Mouse (Mus musculus) adrenal gland, adult 8-10 months (tissue): ENCODE results near the gene Scgb3a1. TPM values are rescaled to one million over a fixed set of nuclear protein-coding genes. Genes with fewer than 3 reads are reported as not detected.

Source experiments
- DNase-seq: peaks from one replicate; pipeline ENCODE4 v3.0.0; 2022
- total RNA-seq, 4 experiments: library from RNA; stranded (reverse); gene quantifications; 2 replicates each; pipeline ENCODE4 v1.2.4; 2022

Scgb3a1 gene
- total RNA-seq, 4 experiments from 2014 or later, result not detected

GRCm38 (mm10) chr11:49658791-49659469 is 4.5 kb upstream of the Scgb3a1 start:
- DNase-seq, result no peak

- no peak for DNase-seq
Observed at GRCm38 (mm10) chr11:49659470-49659799, 4.0 kb upstream of the Scgb3a1 start.

GRCm38 (mm10) chr11:49662292-49662780 is 1.1 kb upstream of the Scgb3a1 start:
- DNase-seq, result no peak

GRCm38 (mm10) chr11:49664262-49665140 is 1.1 kb downstream of the Scgb3a1 start:
- DNase-seq, result no peak

GRCm38 (mm10) chr11:49665462-49665861 is 2.1 kb downstream of the Scgb3a1 start:
- DNase-seq, result no peak

- no peak for DNase-seq
Observed at GRCm38 (mm10) chr11:49673433-49673832, 10.0 kb downstream of the Scgb3a1 start.

- DNase-seq, result no peak
Observed at GRCm38 (mm10) chr11:49684237-49684973, 21.0 kb downstream of the Scgb3a1 start.

GRCm38 (mm10) chr11:49695013-49695412 is 31.6 kb downstream of the Scgb3a1 start:
- DNase-seq, result no peak

GRCm38 (mm10) chr11:49695695-49696094 is 32.3 kb downstream of the Scgb3a1 start:
- DNase-seq, result no peak

- no peak for DNase-seq
Observed at GRCm38 (mm10) chr11:49696472-49696871, 33.1 kb downstream of the Scgb3a1 start.

- no peak for DNase-seq
Observed at GRCm38 (mm10) chr11:49697779-49698178, 34.4 kb downstream of the Scgb3a1 start.

GRCm38 (mm10) chr11:49699079-49699478 is 35.7 kb downstream of the Scgb3a1 start:
- DNase-seq, result no peak

- no peak for DNase-seq
Observed at GRCm38 (mm10) chr11:49702014-49702413, 38.6 kb downstream of the Scgb3a1 start.

GRCm38 (mm10) chr11:49704804-49705203 is 41.4 kb downstream of the Scgb3a1 start:
- DNase-seq, result no peak

- DNase-seq, result no peak
Observed at GRCm38 (mm10) chr11:49707834-49708233, 44.4 kb downstream of the Scgb3a1 start.

GRCm38 (mm10) chr11:49710664-49711063 is 47.3 kb downstream of the Scgb3a1 start:
- DNase-seq, result no peak

GRCm38 (mm10) chr11:49711981-49712554 is 48.7 kb downstream of the Scgb3a1 start:
- peak; percentile 32 for DNase-seq

- DNase-seq, result peak; percentile 97
Observed at GRCm38 (mm10) chr11:49712555-49713335, 49.3 kb downstream of the Scgb3a1 start, which contains the start of gene Cnot6. Gene Cnot6, minus strand, starts transcription at chr11:49712723.

- no peak for DNase-seq
Observed at GRCm38 (mm10) chr11:49713336-49714334, 50.2 kb downstream of the Scgb3a1 start.
